Mouse (Mus musculus): ENCODE measurements around the gene Vps54. TPM values are rescaled to one million over a fixed set of nuclear protein-coding genes. Genes with fewer than 3 reads are reported as not detected.

Gene Vps54
- polyA plus RNA-seq, 1 experiment from 2014 or later: 14.9 TPM

MicroRNAs within 50 kb of the gene (microRNA counts, 519-probe panel; counts per million panel counts)
- not detected for microRNA mmu-miR-1933-3p
- not detected for microRNA mmu-miR-1933-5p

Small RNA genes within 50 kb of the gene (microRNA-seq; reads per million reads assigned to microRNA genes)
- gene Mir1933: not detected

Other genes with a start within 250 kb of the Vps54 start
- gene Peli1, start 148.0 kb upstream of the Vps54 start, polyA plus RNA-seq (2014; fragmentation: Nextera tagmentation; extraction: Ambion mirVana): 82.6 and 85.0 TPM in 2 replicates
- gene Ugp2, start 131.9 kb downstream of the Vps54 start, polyA plus RNA-seq (2014; fragmentation: Nextera tagmentation; extraction: Ambion mirVana): 67.8 and 80.7 TPM in 2 replicates